Mouse (Mus musculus): Measurements from ENCODE around the gene Kif26b.

Kif26b gene

GRCm38 (mm10) chr1:178528431-178529351 lies at the start of gene Kif26b:
Gene Kif26b, plus strand, starts transcription at chr1:178529125.
- peak in 1 of 2 experiments; percentile 12 for DNase-seq (ENCODE audit: low spot score in 2 of 2)

DNA sequence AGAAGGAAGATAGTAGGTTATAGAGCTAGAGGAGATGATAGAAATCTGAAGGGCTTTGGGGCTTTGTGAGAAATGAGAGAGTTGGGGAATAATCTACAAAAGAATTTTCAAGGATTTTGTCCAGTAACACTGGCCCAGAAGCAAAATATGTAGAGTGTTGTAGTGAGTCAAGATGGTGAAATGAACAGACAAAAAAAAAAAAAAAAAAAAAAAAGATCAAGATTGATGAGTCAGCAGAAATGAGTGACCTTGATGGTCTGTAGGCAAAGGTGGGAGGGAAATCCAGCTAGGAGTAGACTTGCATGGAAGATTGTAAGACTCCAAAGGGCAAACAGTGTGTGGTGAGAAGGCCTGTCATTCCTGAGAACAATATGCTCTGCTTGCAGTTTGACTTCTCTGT lies 45.1 kb upstream of the Kif26b start:
- DNase-seq (ENCODE audit: low spot score in 2 of 2), result no peak

GRCm38 (mm10) chr1:178485138-178485867 lies 43.6 kb upstream of the Kif26b start:
- no peak for DNase-seq (ENCODE audit: low spot score in 2 of 2)

GRCm38 (mm10) chr1:178485868-178486220 lies 43.1 kb upstream of the Kif26b start:
- no peak for DNase-seq (ENCODE audit: low spot score in 2 of 2)

- no peak for DNase-seq (ENCODE audit: low spot score in 2 of 2)
These were observed 42.1 kb upstream of the Kif26b start for GRCm38 (mm10) chr1:178486828-178487227.

DNA sequence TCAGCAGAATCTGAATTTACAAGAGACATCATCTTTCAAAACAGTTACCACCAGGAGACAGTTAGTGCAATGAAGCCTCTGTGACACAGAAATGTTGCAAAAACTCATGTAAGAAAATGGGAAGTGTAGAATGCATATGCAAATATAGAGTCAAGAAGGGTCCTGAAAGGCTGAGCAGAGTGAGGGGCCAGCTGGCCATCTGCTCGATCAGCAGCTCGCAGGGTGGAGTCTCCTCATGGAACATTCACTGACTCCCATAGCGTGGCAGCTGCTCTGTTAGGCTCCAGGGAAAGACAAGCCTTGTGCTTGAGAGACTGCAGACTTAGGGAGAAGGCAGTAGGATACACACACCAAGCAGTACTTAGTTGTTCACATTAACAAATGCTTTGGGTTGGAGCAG lies 39.8 kb upstream of the Kif26b start:
- no peak for DNase-seq (ENCODE audit: low spot score in 2 of 2)

- DNase-seq (ENCODE audit: low spot score in 2 of 2), result no peak
These were observed 37.2 kb upstream of the Kif26b start for GRCm38 (mm10) chr1:178491733-178492132.

GRCm38 (mm10) chr1:178492493-178492892 lies 36.4 kb upstream of the Kif26b start:
- DNase-seq (ENCODE audit: low spot score in 2 of 2), result no peak

DNA sequence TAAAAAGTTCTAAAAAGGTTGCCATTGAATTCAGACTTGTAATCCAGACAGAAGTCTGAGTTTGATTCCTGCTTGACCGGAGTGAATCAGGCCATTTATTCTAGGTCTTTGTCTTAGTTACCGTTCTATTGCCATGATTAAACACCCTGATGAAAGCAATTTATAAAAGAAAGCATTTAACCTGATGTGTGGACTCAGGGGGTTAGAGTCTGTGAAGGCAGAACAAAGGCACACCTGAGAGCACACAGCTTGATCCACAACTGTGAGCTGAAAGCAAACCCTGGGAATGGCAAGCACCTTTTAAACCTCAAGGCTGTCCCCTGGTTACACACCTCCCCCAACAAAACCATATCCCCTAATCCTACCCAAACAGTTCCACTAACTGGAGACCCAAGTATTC lies 32.7 kb upstream of the Kif26b start:
- no peak for DNase-seq (ENCODE audit: low spot score in 2 of 2)

- peak; percentile 5 to 55 for DNase-seq (ENCODE audit: low spot score in 2 of 2)
These were observed 32.1 kb upstream of the Kif26b start for GRCm38 (mm10) chr1:178496841-178497240.

DNA sequence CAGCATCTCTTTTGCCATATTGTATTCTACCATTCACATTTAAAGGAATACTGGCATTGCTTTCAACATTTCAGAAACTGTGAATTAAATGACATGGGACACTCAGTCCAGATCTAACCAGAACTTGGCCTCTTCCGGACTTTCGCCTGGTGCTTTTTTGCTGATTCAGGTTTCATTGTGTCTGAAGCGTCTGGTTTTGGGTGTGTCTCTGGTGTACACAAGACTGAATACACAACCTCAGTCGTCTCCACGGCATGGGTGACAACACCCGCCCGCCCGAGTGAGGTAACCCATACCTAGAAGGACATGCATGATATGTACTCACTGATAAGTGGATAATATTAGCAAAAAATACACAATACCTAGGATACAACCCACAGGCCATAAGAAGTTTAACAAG lies 22.0 kb upstream of the Kif26b start:
- DNase-seq (ENCODE audit: low spot score in 2 of 2), result no peak

DNA sequence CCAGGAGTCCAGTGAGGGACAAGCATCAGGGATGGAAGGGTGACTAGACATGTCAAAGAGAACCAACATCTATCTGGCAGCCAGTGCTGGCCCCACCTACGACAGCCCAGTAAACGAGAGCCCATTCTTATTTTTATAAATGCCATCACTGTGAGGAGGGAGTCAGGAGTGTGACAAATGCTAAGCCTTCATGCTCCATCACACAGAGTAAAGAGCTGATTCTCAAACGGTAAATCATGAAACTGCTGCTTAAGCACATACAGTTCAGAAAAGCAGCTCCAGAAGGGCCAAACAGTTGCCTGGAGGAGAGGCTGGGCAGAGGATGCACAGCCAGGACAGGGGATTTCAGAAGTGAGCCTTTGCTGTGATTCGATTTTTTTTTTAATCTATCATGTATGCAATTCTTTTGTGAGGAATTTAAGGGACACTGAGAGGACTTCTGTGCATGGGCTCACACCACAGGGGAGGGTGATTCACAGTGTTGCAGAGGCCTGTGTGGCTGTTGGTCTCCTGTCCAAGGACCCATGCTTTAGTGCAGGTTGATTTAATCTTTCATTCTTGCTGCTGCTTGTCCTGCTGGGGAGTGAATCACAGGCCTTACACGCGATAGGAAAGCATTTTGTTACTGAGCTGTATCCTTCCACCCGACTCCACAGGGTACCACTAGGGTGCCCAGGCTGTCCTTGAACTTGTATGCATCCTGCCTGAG lies 16.4 kb upstream of the Kif26b start:
- DNase-seq (ENCODE audit: low spot score in 2 of 2), result no peak

DNA sequence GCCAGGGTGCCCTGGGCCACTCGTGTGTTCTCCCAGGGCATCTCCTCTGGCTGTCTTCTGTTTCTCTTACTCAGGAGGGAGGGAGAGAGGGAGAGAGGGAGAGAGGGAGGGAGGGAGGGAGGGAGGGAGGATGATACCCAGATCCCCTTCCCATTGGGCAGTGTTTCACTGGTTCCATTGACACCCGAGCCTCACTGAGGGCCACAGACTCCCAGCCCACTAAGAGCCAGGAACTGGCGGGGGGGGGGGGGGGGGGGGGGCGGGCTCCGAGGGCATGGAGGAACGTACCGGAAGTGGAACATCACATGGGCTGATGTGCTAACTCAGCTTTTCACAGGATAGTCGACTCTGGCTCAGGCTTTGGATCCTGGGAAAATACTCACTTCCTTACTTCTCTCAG lies 15.0 kb upstream of the Kif26b start:
- DNase-seq (ENCODE audit: low spot score in 2 of 2), result no peak

DNA sequence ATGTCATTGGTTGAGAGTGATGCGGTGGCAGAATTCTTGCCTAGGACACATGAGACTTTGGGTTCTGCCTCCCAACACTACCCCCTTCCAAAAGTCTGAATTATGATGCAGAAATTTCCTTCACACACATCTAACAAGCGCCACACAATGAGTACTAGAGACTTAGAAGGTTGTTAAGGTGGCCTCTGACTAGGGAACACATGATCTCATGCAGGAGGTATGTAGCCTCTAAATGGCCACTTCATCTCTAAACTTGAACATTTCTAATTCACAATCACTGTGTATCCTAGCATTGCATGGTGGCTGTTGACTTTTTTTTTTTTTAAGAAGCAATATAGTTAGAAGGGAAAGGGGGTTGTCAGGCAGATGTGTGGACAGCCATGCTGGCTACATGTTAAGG lies 13.1 kb upstream of the Kif26b start:
- DNase-seq (ENCODE audit: low spot score in 2 of 2), result no peak

DNA sequence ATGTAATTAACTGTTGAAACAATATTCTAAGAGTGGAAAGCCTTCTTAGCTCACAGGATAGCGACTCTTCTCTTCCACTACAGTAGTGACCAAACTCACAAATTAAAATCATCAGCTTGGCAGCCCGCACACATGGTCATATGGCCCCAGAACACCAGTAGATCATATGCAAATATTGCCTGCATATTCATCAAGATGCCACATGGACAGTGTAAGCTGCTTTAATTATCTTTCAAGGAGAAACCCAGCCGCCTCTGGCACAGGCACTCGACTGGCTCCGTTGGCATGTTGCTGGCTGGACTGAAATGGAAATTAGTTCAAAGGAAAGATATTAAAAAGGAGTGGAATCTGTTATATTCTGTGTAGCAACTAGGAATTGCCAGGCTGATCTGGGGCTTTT lies 6.5 kb upstream of the Kif26b start:
- no peak for DNase-seq (ENCODE audit: low spot score in 2 of 2)

GRCm38 (mm10) chr1:178523152-178523551 lies 5.8 kb upstream of the Kif26b start:
- DNase-seq (ENCODE audit: low spot score in 2 of 2), result no peak

DNA sequence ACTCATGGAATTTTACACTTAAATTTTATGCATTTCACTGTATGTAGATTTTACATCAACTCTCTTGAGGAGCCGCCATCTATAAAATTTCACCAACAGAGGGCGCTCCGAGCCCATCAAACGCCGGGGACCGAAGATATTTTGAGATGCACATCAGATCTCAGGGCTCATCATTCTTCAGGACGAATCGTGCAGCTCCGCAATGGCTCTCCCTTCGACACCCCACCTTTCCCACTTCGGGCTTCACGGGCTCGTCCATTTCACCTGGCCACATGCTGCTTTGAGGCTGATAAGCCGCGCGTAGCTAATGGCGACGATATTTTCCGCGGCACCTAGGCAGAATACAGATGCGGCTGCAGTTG lies 1.8 kb upstream of the Kif26b start:
- peak; percentile 40 to 71 for DNase-seq (ENCODE audit: low spot score in 2 of 2)

GRCm38 (mm10) chr1:178527547-178528361 lies 1.2 kb upstream of the Kif26b start:
- peak; percentile 29 to 37 for DNase-seq (ENCODE audit: low spot score in 2 of 2)

- peak in 1 of 2 experiments; percentile 12 for DNase-seq (ENCODE audit: low spot score in 2 of 2)
These were observed 781 bp downstream of the Kif26b start for GRCm38 (mm10) chr1:178529512-178530300.

- peak; percentile 39 to 75 for DNase-seq (ENCODE audit: low spot score in 2 of 2)
These were observed 1.6 kb downstream of the Kif26b start for GRCm38 (mm10) chr1:178530301-178531078.
